Mouse (Mus musculus) brain, embryonic 18.5 days (tissue): ENCODE results near the gene Slc15a1.

Source experiments
- DNase-seq: peaks from one replicate; pipeline ENCODE4 v3.0.0-alpha.2; 2012; ENCODE audit warnings: low read depth, low spot score

Slc15a1 gene

GRCm38 (mm10) chr14:121504781-121505484 is at the start of gene Slc15a1:
Slc15a1 (minus strand) TSS chr14:121505252.
- DNase-seq = no peak

- no peak for DNase-seq
Observed at GRCm38 (mm10) chr14:121553785-121554184, 48.7 kb upstream of the Slc15a1 start.

- DNase-seq = no peak
Observed at GRCm38 (mm10) chr14:121552586-121552985, 47.5 kb upstream of the Slc15a1 start.

GRCm38 (mm10) chr14:121549834-121550233 is 44.8 kb upstream of the Slc15a1 start:
- no peak for DNase-seq

- DNase-seq = no peak
Observed at GRCm38 (mm10) chr14:121547745-121548144, 42.7 kb upstream of the Slc15a1 start.

- no peak for DNase-seq
Observed at GRCm38 (mm10) chr14:121546621-121547020, 41.6 kb upstream of the Slc15a1 start.

- no peak for DNase-seq
Observed at GRCm38 (mm10) chr14:121545551-121546331, 40.7 kb upstream of the Slc15a1 start.

GRCm38 (mm10) chr14:121541262-121541661 is 36.2 kb upstream of the Slc15a1 start:
- DNase-seq = no peak

GRCm38 (mm10) chr14:121534501-121534900 is 29.4 kb upstream of the Slc15a1 start:
- DNase-seq = no peak

GRCm38 (mm10) chr14:121530853-121531252 is 25.8 kb upstream of the Slc15a1 start:
- DNase-seq = no peak

- DNase-seq = no peak
Observed at GRCm38 (mm10) chr14:121527883-121528282, 22.8 kb upstream of the Slc15a1 start.

GRCm38 (mm10) chr14:121527201-121527600 is 22.1 kb upstream of the Slc15a1 start:
- DNase-seq = no peak

GRCm38 (mm10) chr14:121521709-121522108 is 16.7 kb upstream of the Slc15a1 start:
- DNase-seq = no peak

- DNase-seq = no peak
Observed at GRCm38 (mm10) chr14:121516881-121517280, 11.8 kb upstream of the Slc15a1 start.

- no peak for DNase-seq
Observed at GRCm38 (mm10) chr14:121508929-121509328, 3.9 kb upstream of the Slc15a1 start.

- no peak for DNase-seq
Observed at GRCm38 (mm10) chr14:121506336-121506735, 1.3 kb upstream of the Slc15a1 start.

GRCm38 (mm10) chr14:121505485-121505860 is 421 bp upstream of the Slc15a1 start:
- DNase-seq = no peak

GRCm38 (mm10) chr14:121500577-121500976 is 4.5 kb downstream of the Slc15a1 start:
- no peak for DNase-seq

- no peak for DNase-seq
Observed at GRCm38 (mm10) chr14:121499769-121500168, 5.3 kb downstream of the Slc15a1 start.

GRCm38 (mm10) chr14:121497800-121498199 is 7.3 kb downstream of the Slc15a1 start:
- no peak for DNase-seq

GRCm38 (mm10) chr14:121495741-121496140 is 9.3 kb downstream of the Slc15a1 start:
- DNase-seq = no peak

- DNase-seq = no peak
Observed at GRCm38 (mm10) chr14:121495120-121495519, 9.9 kb downstream of the Slc15a1 start.

- DNase-seq = no peak
Observed at GRCm38 (mm10) chr14:121494238-121494637, 10.8 kb downstream of the Slc15a1 start.
